Mouse (Mus musculus) G1E (cell line): ENCODE measurements around the gene March6. TPM values are rescaled to one million over a fixed set of nuclear protein-coding genes. Genes with fewer than 3 reads are reported as not detected.

Experiments used
- ATAC-seq: 2 replicates; pipeline ENCODE4 v1.8.0; 2016; ENCODE audit warnings: mild to moderate bottlenecking; ENCODE audit not compliant: insufficient number of reproducible peaks, poor library complexity, low FRiP score, severe bottlenecking; ENCODE audit errors: extremely low read depth
- DNase-seq: peaks from one replicate; pipeline ENCODE4 v3.0.0; 2012; ENCODE audit warnings: low spot score
- H3K27me3 ChIP-seq: 2 replicates; pipeline ENCODE4 v1.6.1; 2012; ENCODE audit warnings: mild to moderate bottlenecking, low read length, inconsistent platforms; ENCODE audit not compliant: insufficient read depth
- H3K36me3 ChIP-seq: replicated peaks from 2 replicates; pipeline ENCODE3; 2012; ENCODE audit warnings: mild to moderate bottlenecking, inconsistent platforms
- H3K4me1 ChIP-seq: 2 replicates; pipeline ENCODE4 v1.6.1; 2012; ENCODE audit warnings: low read depth, low read length, inconsistent platforms, mixed read lengths; ENCODE audit not compliant: insufficient read depth
- H3K4me3 ChIP-seq: 2 replicates; pipeline ENCODE4 v1.5.1; 2012; ENCODE audit warnings: low read depth, mild to moderate bottlenecking, inconsistent platforms, low read length, moderate library complexity, mixed read lengths
- H3K9me3 ChIP-seq: replicated peaks from 2 replicates; pipeline ENCODE4 v1.6.1; 2012; ENCODE audit warnings: inconsistent platforms
- CTCF ChIP-seq: IDR thresholded peaks from 2 replicates; pipeline ENCODE4 v1.5.1; 2012; ENCODE audit warnings: low read depth, low read length, inconsistent platforms, mixed read lengths
- GATA1 ChIP-seq: IDR thresholded peaks from 2 replicates; pipeline ENCODE4 v1.6.1; 2012; ENCODE audit warnings: borderline replicate concordance, low read length, inconsistent platforms, mixed read lengths
- GATA2 ChIP-seq: IDR thresholded peaks from 2 replicates; pipeline ENCODE4 v1.6.1; 2012; ENCODE audit warnings: low read depth, low read length, inconsistent platforms, borderline replicate concordance
- POLR2AphosphoS5 ChIP-seq: IDR thresholded peaks from 2 replicates; pipeline ENCODE4 v1.6.1; 2012; ENCODE audit warnings: low read depth, low read length, inconsistent platforms; ENCODE audit not compliant: insufficient replicate concordance
- TAL1 ChIP-seq: conservative IDR thresholded peaks from 2 replicates; pipeline ENCODE4 v1.6.1; 2012; ENCODE audit warnings: low read depth, low read length, inconsistent platforms, mixed read lengths
- polyA plus RNA-seq: library from polyadenylated mRNA; stranded (reverse); fragments of >175 nt; gene quantifications from 2 replicates; pipeline ENCODE4 v1.2.3, GENCODE M21; 2012
- total RNA-seq, 2 experiments: library from RNA; stranded (forward) in 1 of 2; stranded (reverse) in 1 of 2; fragments of 200-1000 nt in 1 of 2; fragments of >200 nt in 1 of 2; fragmentation: Nextera tagmentation in 1 of 2; gene quantifications; 2 replicates each; pipeline ENCODE4 v1.2.3; 2014 to 2017

March6 gene
- total and polyA plus RNA-seq, 3 experiments: 44.3 to 64.9 (median 61.1) TPM

GRCm38 (mm10) chr15:31518371-31518770 lies 12.5 kb downstream of the March6 start:
- no peak for TF ChIP-seq TAL1
- Histone ChIP-seq H3K4me3 (no peak overlapping the region), H3K36me3 (no peaks in the 10 kb centered on the region), H3K4me1 (peaks cover 33% of the 10 kb centered on the region), H3K9me3 (no peaks in the 10 kb centered on the region), H3K27me3 (no peaks in the 10 kb centered on the region)
- ATAC-seq: no peak
- no peak for DNase-seq

- 0 out of 2 replicates have a peak, but pooled peaks have one; percentile 19 for ATAC-seq
- no peak for DNase-seq
- no peaks in the 10 kb centered on the region for H3K27me3 ChIP-seq
- H3K4me3 ChIP-seq: no peak overlapping the region
- H3K9me3 ChIP-seq: no peaks in the 10 kb centered on the region
- no peaks in the 10 kb centered on the region for H3K36me3 ChIP-seq
- peaks cover 36% of the 10 kb centered on the region for H3K4me1 ChIP-seq
- no peak for TF ChIP-seq GATA1
- no peak for TF ChIP-seq GATA2
- TF ChIP-seq POLR2AphosphoS5: no peak
- no peak for TF ChIP-seq TAL1
- TF ChIP-seq CTCF: no peak
These were observed 13.7 kb downstream of the March6 start for GRCm38 (mm10) chr15:31517186-31517585.

- DNase-seq (no peak), ATAC-seq (no peak)
- peaks cover 39% of the 10 kb centered on the region for H3K4me1 ChIP-seq
These were observed 19.1 kb downstream of the March6 start for GRCm38 (mm10) chr15:31511795-31512194.

GRCm38 (mm10) chr15:31511406-31511771 lies 19.5 kb downstream of the March6 start:
- TF ChIP-seq GATA1: no peak
- TF ChIP-seq POLR2AphosphoS5: no peak
- Histone ChIP-seq H3K4me1 (peaks cover 37% of the 10 kb centered on the region), H3K9me3 (no peaks in the 10 kb centered on the region), H3K36me3 (peaks cover 8% of the 10 kb centered on the region), H3K27me3 (no peaks in the 10 kb centered on the region), H3K4me3 (no peak overlapping the region)
- ATAC-seq (no peak), DNase-seq (no peak)

More at GRCm38 (mm10) chr15:31511795-31512194, 19.1 kb downstream of the March6 start:
- no peaks in the 10 kb centered on the region for H3K27me3 ChIP-seq
- TF ChIP-seq TAL1 (no peak), CTCF (no peak)
- no peak overlapping the region for H3K4me3 ChIP-seq
- H3K9me3 ChIP-seq: no peaks in the 10 kb centered on the region
- peaks cover 8% of the 10 kb centered on the region for H3K36me3 ChIP-seq

GRCm38 (mm10) chr15:31510477-31511405 lies 20.1 kb downstream of the March6 start:
- no peak for TF ChIP-seq GATA2
- no peak for TF ChIP-seq POLR2AphosphoS5
- no peak for TF ChIP-seq TAL1
- TF ChIP-seq GATA1: no peak
- TF ChIP-seq CTCF: no peak
- H3K4me3 ChIP-seq: no peak overlapping the region
- DNase-seq: no peak
- no peaks in the 10 kb centered on the region for H3K27me3 ChIP-seq
- H3K36me3 ChIP-seq: peaks cover 13% of the 10 kb centered on the region
- ATAC-seq: no peak
- peaks cover 36% of the 10 kb centered on the region for H3K4me1 ChIP-seq
- no peaks in the 10 kb centered on the region for H3K9me3 ChIP-seq

GRCm38 (mm10) chr15:31505082-31505481 lies 25.8 kb downstream of the March6 start:
- TF ChIP-seq TAL1 (no peak), GATA1 (no peak), POLR2AphosphoS5 (no peak), CTCF (no peak), GATA2 (no peak)
- H3K36me3 ChIP-seq: peaks cover 38% of the 10 kb centered on the region
- no peak for ATAC-seq
- H3K4me3 ChIP-seq: no peak overlapping the region
- peaks cover 12% of the 10 kb centered on the region for H3K4me1 ChIP-seq
- H3K27me3 ChIP-seq: no peaks in the 10 kb centered on the region
- no peak for DNase-seq
- H3K9me3 ChIP-seq: no peaks in the 10 kb centered on the region

- Histone ChIP-seq H3K36me3 (peaks cover 51% of the 10 kb centered on the region), H3K4me3 (no peak overlapping the region), H3K27me3 (no peaks in the 10 kb centered on the region), H3K9me3 (no peaks in the 10 kb centered on the region), H3K4me1 (peaks cover 12% of the 10 kb centered on the region)
- TF ChIP-seq GATA2: no peak
- no peak for TF ChIP-seq TAL1
- TF ChIP-seq CTCF: no peak
- TF ChIP-seq GATA1: no peak
- no peak for TF ChIP-seq POLR2AphosphoS5
- ATAC-seq (peak; percentile 54), DNase-seq (no peak)
These were observed 27.4 kb downstream of the March6 start for GRCm38 (mm10) chr15:31503447-31503846.
